Mouse (Mus musculus): ENCODE data around the gene Lingo2. TPM values are rescaled to one million over a fixed set of nuclear protein-coding genes. Genes with fewer than 3 reads are reported as not detected.

The Lingo2 gene
- total and polyA plus RNA-seq, 3 experiments, result not detected

DNA sequence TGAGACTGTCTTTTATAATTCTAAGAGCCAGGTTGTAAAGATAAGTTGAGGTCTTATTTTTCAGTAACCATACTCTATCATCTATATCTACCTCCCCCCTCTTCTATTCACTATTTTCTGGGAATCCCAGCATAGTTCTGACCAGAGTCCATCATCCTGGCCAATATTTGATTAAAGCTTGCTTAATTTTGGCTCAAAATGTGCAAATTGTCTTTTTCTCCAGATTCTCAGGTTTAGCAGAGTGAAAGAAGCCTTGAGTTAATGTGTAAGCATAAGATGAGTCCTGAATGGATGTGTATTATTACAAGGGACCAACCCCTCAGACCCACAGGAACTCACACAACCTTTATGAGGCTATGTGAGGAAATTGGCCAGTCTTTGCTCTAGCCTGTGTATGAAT is 820.2 kb downstream of the Lingo2 start:
- H3K27ac ChIP-seq (ENCODE audit: insufficient read depth, low read depth), result no peak overlapping the region
- no peak overlapping the region for H3K4me3 ChIP-seq (replicated peaks in 1 of 3; ENCODE audit: low read depth in 2 of 3, low read length in 2 of 3, poor library complexity in 1 of 3)
- no peaks in the 10 kb centered on the region for H3K4me1 ChIP-seq (ENCODE audit: control insufficient read depth in 1 of 2, insufficient read depth in 2 of 2)
- H3K79me2 ChIP-seq (replicated peaks; ENCODE audit: control insufficient read depth, extremely low read depth, insufficient read depth, poor library complexity, severe bottlenecking), result no peaks in the 10 kb centered on the region
- in situ Hi-C loops (cut with MboI; ENCODE audit: low pct_ligation_motif_present, low pct_unique_long_range_greater_than_20kb, low sequenced_read_pairs) (no loop called here), dilution Hi-C loops (cut with MboI; ENCODE audit: extremely low pct_ligation_motif_present, extremely low pct_unique_long_range_greater_than_20kb, low sequenced_read_pairs) (no loop called here)
- no peak for TF ChIP-seq CTCF (conservative IDR thresholded peaks at IDR 0.05 in 1 of 2, IDR thresholded peaks at IDR 0.05 in 1 of 2; ENCODE audit: low read depth in 2 of 2, low read length in 2 of 2)
- TF ChIP-seq MYC (IDR thresholded peaks at IDR 0.05; ENCODE audit: low read depth, low read length), result no peak
- no peak for TF ChIP-seq POLR2AphosphoS2 (IDR thresholded peaks at IDR 0.05; ENCODE audit: low read depth, low read length)
- no peak for TF ChIP-seq ZKSCAN1 (IDR thresholded peaks at IDR 0.05; ENCODE audit: borderline replicate concordance, low read depth, low read length)
- TF ChIP-seq MAX (IDR thresholded peaks at IDR 0.05; ENCODE audit: low read length), result no peak
- no peak for TF ChIP-seq NELFE (IDR thresholded peaks at IDR 0.05; ENCODE audit: low read depth, low read length)
- no peak overlapping the region for H3K9ac ChIP-seq (ENCODE audit: insufficient read depth, low read depth)
- H3K36me3 ChIP-seq (replicated peaks in 1 of 2; ENCODE audit: control insufficient read depth in 1 of 2, insufficient read depth in 1 of 2, low read length in 1 of 2), result no peaks in the 10 kb centered on the region
- H3K4me2 ChIP-seq (ENCODE audit: insufficient read depth, low read depth, poor library complexity, severe bottlenecking), result no peak overlapping the region
- no peaks in the 10 kb centered on the region for H3K27me3 ChIP-seq (replicated peaks)
- H3K9me3 ChIP-seq (replicated peaks; ENCODE audit: low read length), result peaks cover 17% of the 10 kb centered on the region
- DNase-seq (ENCODE audit: extremely low read depth), result no peak

DNA sequence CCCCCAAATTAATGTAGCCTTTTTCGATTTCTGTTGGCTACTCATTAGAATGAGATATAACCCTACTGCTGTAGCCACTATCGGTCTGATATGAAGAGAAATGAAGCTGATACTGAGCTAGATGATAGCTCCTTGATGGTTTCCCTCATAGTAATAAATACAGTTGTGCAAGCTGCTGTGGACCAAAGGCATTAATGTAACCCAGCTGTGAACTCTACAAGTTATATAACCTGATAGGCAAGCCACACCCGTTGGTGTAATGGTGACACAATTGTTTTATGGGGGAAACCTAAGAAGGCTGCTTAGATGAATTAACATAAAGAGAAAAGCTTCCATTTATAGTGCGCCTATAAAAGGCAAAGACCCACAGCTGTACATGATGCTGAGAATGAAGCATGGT is 856.1 kb downstream of the Lingo2 start:
- H3K79me2 ChIP-seq (replicated peaks; ENCODE audit: control insufficient read depth, extremely low read depth, insufficient read depth, poor library complexity, severe bottlenecking), result no peaks in the 10 kb centered on the region
- no peaks in the 10 kb centered on the region for H3K36me3 ChIP-seq (replicated peaks in 1 of 2; ENCODE audit: control insufficient read depth in 1 of 2, insufficient read depth in 1 of 2, low read length in 1 of 2)
- no peak for DNase-seq (ENCODE audit: extremely low read depth)
- no peaks in the 10 kb centered on the region for H3K27me3 ChIP-seq (replicated peaks)
- H3K9ac ChIP-seq (ENCODE audit: insufficient read depth, low read depth), result no peak overlapping the region
- TF ChIP-seq POLR2AphosphoS2 (IDR thresholded peaks at IDR 0.05; ENCODE audit: low read depth, low read length) (no peak), CHD2 (IDR thresholded peaks at IDR 0.05; ENCODE audit: low read length) (no peak), RCOR1 (conservative IDR thresholded peaks at IDR 0.05; ENCODE audit: low read depth, low read length) (no peak), MAFK (IDR thresholded peaks at IDR 0.05; ENCODE audit: insufficient replicate concordance, low read length) (no peak), ZKSCAN1 (IDR thresholded peaks at IDR 0.05; ENCODE audit: borderline replicate concordance, low read depth, low read length) (no peak), CHD1 (IDR thresholded peaks at IDR 0.05; ENCODE audit: low read depth, low read length) (no peak), TBP (conservative IDR thresholded peaks at IDR 0.05; ENCODE audit: low read depth, low read length) (no peak), USF1 (IDR thresholded peaks at IDR 0.05; ENCODE audit: low read depth, low read length) (no peak), EP300 (IDR thresholded peaks at IDR 0.05; ENCODE audit: low read length) (no peak), CTCF (conservative IDR thresholded peaks at IDR 0.05 in 1 of 2, IDR thresholded peaks at IDR 0.05 in 1 of 2; ENCODE audit: low read depth in 2 of 2, low read length in 2 of 2) (no peak), UBTF (IDR thresholded peaks at IDR 0.05; ENCODE audit: low read depth, low read length) (no peak), NELFE (IDR thresholded peaks at IDR 0.05; ENCODE audit: low read depth, low read length) (no peak), KAT2A (IDR thresholded peaks at IDR 0.05; ENCODE audit: insufficient replicate concordance, low read length) (no peak), MAZ (IDR thresholded peaks at IDR 0.05; ENCODE audit: low read depth, low read length) (no peak), ELF1 (IDR thresholded peaks at IDR 0.05; ENCODE audit: low read depth, low read length) (no peak)
- no peak overlapping the region for H3K4me3 ChIP-seq (replicated peaks in 1 of 3; ENCODE audit: low read depth in 2 of 3, low read length in 2 of 3, poor library complexity in 1 of 3)
- dilution Hi-C loops (cut with MboI; ENCODE audit: extremely low pct_ligation_motif_present, extremely low pct_unique_long_range_greater_than_20kb, low sequenced_read_pairs) (no loop called here), in situ Hi-C loops (cut with MboI; ENCODE audit: low pct_ligation_motif_present, low pct_unique_long_range_greater_than_20kb, low sequenced_read_pairs) (no loop called here)
- peaks cover 11% of the 10 kb centered on the region for H3K9me3 ChIP-seq (replicated peaks; ENCODE audit: low read length)
- no peak overlapping the region for H3K27ac ChIP-seq (ENCODE audit: insufficient read depth, low read depth)
- H3K4me2 ChIP-seq (ENCODE audit: insufficient read depth, low read depth, poor library complexity, severe bottlenecking), result no peak overlapping the region
- no peaks in the 10 kb centered on the region for H3K4me1 ChIP-seq (ENCODE audit: control insufficient read depth in 1 of 2, insufficient read depth in 2 of 2)
